Mouse (Mus musculus): ENCODE measurements around the gene Dapk1.

DNA sequence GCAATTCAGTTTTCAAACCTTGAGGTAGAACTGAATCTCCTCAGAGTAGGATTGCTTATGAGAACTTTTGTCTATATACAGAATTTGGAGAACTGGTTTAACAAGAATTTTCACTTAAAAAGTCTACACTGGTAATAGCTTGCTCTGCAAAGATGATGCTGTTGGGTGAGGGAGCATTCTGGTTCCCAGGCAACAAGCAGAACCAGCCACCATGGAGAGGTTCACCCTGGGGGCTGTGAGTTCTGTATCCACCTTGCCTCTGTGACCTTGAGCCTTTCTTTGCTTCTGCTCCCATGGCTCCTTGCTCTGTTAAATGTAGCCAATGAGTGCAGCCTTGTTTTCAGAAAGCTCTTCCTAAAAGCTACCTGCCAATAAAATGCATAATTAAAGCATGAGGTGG lies 44.8 kb upstream of the Dapk1 start:
- TF ChIP-seq CTCF (IDR thresholded peaks at IDR 0.05; ENCODE audit: low read depth, low read length) (no peak), POLR2A (IDR thresholded peaks at IDR 0.05; ENCODE audit: borderline replicate concordance, low read depth, low read length) (no peak)
